Mouse (Mus musculus): ENCODE data around the gene Olfr177.

The Olfr177 gene

DNA sequence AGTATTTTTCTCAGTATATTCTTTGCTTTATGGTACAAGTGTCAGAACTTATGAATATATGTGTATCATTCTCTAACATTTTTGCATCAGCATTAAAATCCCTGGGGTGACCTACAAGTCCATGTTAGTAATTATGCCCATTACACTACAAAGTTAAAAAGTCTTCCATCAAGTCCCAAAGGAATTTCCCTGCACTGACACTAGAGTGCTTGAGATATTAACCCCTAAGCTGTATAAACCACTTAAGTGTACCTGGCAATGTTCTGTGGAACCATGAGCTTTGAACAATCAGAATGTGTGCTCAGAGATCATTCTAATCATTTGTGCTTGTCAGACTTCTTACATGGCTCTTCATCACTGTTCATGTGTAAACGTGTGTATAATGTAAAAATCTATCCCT lies at the start of gene Olfr177:
TSS of gene Olfr177 (minus strand) at position 101 of the 400 bp plus-strand sequence.
- no peak for DNase-seq (ENCODE audit: low read depth)

DNA sequence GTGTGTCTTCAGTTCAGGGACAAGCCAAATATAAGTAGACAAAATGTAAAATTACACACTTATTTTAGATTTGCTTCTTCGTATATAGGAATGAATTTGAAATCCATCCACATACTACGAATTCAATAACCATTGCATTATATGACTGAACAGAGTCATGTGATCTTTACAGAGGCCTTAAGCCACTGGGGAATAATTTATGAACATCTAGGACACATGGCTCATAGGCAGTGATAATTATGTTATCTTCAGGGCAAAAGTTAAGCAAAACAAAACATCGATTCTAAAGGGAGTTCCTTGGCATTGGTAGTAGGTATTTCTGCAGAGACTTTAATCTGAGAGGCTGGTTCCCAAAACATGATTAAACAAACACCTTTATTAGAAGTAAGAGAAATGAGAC lies 17.4 kb upstream of the Olfr177 start, which contains the start of gene Olfr178:
TSS of gene Olfr178 (minus strand) at position 101 of the 400 bp plus-strand sequence.
- no peak for DNase-seq (ENCODE audit: low read depth)

DNA sequence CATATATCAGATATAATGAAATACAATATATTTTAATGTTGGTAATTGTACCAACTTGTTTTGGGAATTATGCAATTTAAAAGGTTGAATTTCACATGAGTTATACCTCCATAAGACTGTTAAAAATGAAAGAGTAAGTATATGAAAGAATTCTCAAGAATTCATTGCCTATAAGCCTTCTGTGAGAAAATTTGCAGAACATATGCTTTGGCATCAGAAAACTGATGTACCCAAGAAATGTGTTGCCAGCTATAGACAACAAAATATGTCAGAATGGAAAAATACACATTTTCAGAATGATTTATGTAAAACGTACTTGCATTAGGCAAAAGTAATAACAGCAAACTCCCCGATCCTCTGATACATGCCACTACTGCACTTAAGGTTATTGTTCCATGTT lies 9.8 kb upstream of the Olfr177 start:
- DNase-seq (ENCODE audit: low read depth) = no peak

DNA sequence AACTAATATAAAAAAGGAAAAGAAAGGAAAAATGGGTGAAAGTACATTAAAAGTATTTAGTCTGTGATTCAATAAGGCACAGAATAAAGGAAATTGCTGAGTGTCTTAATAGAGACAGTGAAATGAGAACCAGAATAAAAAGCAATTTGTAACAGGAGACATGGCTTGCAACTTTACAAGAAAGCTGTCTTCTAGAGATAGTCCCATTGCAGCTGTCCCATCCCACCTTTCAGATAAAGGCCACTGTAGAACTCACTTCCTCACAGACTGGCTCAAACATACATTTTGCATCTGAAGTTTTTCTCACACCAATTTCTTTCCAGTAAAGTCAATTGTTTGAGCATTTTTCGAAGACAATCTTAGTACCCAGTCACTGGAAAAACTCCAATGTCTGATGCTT lies 13.1 kb downstream of the Olfr177 start:
- DNase-seq (ENCODE audit: low read depth) = no peak

DNA sequence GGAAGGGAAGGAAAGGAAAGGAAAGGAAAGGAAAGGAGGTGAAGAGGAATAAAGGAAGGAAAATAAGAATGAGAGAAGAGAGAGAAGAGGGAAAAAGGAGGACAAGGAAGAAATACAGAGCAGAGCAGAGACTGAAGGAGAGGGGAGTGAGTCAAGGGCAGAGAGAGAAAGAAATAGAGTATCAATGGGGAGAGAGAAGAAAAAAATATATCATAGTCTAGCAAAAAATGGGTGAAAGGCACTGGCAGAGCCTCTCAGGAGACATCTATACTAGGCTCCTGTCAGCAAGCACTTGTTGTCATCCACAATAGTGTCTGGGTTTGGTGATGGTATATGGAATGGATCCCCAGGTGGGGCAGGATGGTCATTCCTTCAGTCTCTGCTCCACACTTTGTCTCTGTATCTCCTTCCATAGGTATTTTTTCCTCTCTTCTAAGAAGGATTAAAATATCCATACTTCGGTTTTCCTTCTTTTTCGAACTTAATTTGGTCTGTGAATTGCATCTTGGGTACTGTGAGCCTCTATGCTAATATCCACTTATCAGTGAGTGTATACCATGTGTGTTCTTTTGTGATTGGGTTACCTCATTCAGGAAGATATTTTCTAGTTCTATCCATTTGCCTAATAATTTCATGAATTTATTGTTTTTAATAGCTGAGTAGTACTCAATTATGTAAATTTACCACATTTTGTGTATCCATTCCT lies 14.4 kb downstream of the Olfr177 start:
- no peak for DNase-seq (ENCODE audit: low read depth)

DNA sequence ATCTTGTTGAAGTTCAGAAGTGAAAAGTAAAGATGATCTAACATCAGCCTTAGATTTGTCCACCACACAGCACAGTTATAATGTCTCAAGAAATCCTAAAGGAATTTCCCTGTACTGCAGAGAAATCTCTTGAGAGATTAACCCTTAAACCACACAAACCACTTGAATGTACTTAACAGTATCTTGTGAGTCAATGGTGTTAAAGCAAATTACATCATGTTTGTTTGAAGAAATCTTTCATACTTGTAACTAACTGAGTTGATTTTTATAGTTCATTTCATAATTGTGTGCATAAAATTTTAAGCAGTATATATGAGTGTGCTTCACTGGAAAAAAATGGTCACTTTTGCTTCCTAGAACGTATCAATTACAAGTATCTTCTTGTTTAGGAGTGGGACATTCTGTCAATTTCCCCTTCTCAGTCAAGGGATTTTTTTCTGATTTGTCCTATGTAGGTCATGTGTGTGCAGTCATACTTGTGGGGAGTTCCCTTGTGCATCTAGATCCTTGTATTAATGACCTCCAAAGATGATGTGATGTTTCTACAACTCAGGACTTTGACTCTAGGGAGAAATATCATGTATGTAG lies 47.7 kb downstream of the Olfr177 start, which contains the start of gene Olfr175-ps1:
TSS of gene Olfr175-ps1 (minus strand) at position 51 of the 588 bp plus-strand sequence.
- DNase-seq (ENCODE audit: low read depth) = no peak
